Mouse (Mus musculus) gonadal fat pad, adult 2 months (tissue): ENCODE results near the gene Mxra7. TPM values are rescaled to one million over a fixed set of nuclear protein-coding genes. Genes with fewer than 3 reads are reported as not detected.

Source experiments
- DNase-seq: peaks from one replicate; pipeline ENCODE4 v3.0.0-alpha.2; 2012; ENCODE audit warnings: low read depth
- polyA plus RNA-seq: library from polyadenylated mRNA; depleted of rRNA; stranded (reverse); fragments of >200 nt; gene quantifications from 2 replicates; pipeline ENCODE4 v1.2.3, GENCODE M21; 2012; rRNA removed

Gene Mxra7
- polyA plus RNA-seq, 1 experiment = 13.9 TPM

DNA sequence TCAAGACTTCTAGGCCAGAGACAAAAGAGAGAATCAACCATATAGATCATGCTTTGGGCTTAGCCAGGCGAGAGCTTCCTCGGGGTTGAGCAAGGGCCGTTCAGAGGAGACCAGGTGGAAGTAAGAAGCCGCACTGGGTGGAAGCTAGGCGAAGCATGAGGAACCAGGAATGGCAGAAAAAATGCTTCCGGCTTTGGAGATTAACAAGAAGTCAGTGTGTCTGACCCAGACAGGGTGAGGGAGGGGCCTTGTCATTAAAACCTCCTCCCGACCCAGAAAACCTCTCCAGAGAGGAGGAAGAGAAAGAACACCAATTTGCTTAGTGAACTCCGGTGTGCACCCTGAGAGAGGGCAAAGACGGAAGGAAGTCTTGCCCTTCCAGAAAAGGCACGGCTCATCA, 43.6 kb downstream of the Mxra7 start:
- no peak for DNase-seq

DNA sequence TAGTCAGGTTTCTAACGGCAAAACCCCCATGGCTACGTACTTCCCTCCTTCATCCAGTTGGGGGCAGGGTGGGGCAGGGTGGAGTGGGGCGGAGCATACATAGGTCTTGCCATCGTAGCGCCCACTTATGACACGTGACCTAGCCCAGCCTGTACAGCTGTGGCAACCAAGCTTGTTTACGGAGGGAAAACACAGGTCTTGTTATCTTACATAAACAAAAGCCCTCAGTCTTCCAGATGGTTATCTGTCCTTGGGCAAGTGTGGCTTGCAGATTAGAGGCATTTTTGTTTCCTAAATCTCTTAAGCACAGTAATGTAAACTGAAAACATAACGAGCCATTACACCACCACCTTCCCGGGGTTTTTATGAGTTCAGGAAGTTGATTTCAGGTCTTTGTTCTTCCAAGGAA, 45.1 kb downstream of the Mxra7 start:
- no peak for DNase-seq

GRCm38 (mm10) chr11:116775407-116775806, 52.4 kb downstream of the Mxra7 start, which contains the start of gene St6galnac1:
TSS of gene St6galnac1 (minus strand) at chr11:116775507.
- no peak for DNase-seq

DNA sequence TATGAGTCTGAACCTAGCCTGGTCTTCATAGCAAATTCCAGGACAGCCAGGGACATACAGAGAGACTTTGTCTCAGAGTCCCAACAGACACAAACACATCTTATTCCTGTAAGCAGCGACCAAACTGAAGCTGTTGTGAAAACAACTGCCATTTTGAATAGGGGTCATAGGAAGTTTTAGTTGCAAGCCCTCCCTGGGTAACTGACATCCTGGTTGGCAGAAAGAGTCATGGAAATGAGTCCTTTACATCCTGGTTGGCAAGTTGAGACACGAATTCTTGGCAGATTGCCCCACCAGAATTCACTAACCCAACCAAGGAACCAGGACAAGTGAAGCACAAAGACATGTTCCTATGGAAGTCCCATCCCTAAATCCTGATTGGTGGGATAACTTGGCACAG, 54.6 kb downstream of the Mxra7 start:
- no peak for DNase-seq

DNA sequence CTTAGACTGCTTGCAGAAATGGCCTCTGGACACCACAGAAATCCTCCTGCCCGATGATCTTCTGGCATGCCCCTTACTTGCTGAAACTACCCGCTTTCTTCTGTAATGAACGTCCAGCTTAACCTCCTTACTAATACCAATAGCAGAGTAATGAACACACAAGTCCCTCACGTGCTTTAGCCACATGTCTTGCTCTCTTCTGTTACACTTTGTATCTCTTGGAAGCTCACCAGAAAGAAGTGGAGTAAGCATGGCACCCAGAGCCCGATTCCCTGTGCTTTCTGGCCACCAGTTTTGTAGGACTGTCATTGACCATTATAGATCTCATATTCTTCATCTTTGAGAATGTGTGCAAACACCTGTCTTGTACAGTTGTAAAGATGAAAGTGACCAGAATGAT, 58.0 kb downstream of the Mxra7 start:
- DNase-seq = no peak

- no peak for DNase-seq
These were observed 62.9 kb downstream of the Mxra7 start for GRCm38 (mm10) chr11:116764946-116765345.

GRCm38 (mm10) chr11:116764346-116764745, 63.5 kb downstream of the Mxra7 start:
- no peak for DNase-seq

DNA sequence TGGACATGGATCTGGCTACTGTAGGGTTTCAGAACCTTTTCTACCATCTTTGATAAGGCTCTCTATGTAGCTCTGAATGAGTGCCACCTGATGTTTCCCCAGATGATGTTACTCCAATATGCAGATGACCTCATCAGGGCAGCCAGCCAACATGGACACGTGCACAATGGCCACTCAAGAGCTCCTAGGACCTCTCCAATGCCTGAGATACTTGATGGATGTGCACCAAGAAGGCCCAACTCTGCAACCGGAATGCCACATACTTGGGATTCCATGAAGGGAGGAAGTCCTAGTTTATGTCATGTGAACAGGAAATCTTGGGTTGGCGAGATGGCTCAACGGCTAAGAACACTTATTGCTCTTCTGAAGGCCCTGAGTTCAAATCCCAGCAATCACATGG, 72.7 kb downstream of the Mxra7 start:
- no peak for DNase-seq

- no peak for DNase-seq
These were observed 74.0 kb downstream of the Mxra7 start for GRCm38 (mm10) chr11:116753674-116754470.

Other genes starting within 250 kb of the Mxra7 start
- 20.5 and 21.5 TPM in 2 replicates for gene Ube2o, start 246.6 kb downstream of the Mxra7 start, polyA plus RNA-seq
- gene Aanat, start 241.6 kb downstream of the Mxra7 start, polyA plus RNA-seq = 0.36 TPM in 1 of 2 replicates, not detected in the other
- gene Rhbdf2, start 201.0 kb downstream of the Mxra7 start, polyA plus RNA-seq = 29.9 and 33.8 TPM in 2 replicates
- gene Prcd, start 174.5 kb downstream of the Mxra7 start, polyA plus RNA-seq = 1.7 and 1.9 TPM in 2 replicates
- gene Cygb, start 173.7 kb downstream of the Mxra7 start, polyA plus RNA-seq = 50.3 and 55.4 TPM in 2 replicates
- 0.57 TPM in 1 of 2 replicates, not detected in the other for gene St6galnac1, start 52.5 kb downstream of the Mxra7 start, polyA plus RNA-seq
- 20.9 and 25.9 TPM in 2 replicates for gene Mettl23, start 15.2 kb upstream of the Mxra7 start, polyA plus RNA-seq
- gene Jmjd6, start 15.4 kb upstream of the Mxra7 start, polyA plus RNA-seq = 27.9 and 32.5 TPM in 2 replicates
- gene Mfsd11, start 24.4 kb upstream of the Mxra7 start, polyA plus RNA-seq = 34.2 and 36.7 TPM in 2 replicates
- gene Srsf2, start 25.0 kb upstream of the Mxra7 start, polyA plus RNA-seq = 279 and 335 TPM in 2 replicates
- gene Mgat5b, start 90.8 kb upstream of the Mxra7 start, polyA plus RNA-seq = 0.11 and 0.15 TPM in 2 replicates